Mouse (Mus musculus): ENCODE data around the gene Srsf3.
A peak's percentile ranks its signal among the peaks of the same experiment; 100 is the strongest.
"Not testable (repeated sequence)": the region's sequence is repeated elsewhere in the genome, so short reads cannot be mapped to it uniquely, and the experiment has no call there.

Gene Srsf3

GRCm38 (mm10) chr17:29018292-29018984, 14.0 kb upstream of the Srsf3 start:
- no peak for DNase-seq (ENCODE audit: inconsistent ontology term)

GRCm38 (mm10) chr17:29019391-29019790, 13.0 kb upstream of the Srsf3 start:
- no peak for DNase-seq (ENCODE audit: inconsistent ontology term)

- no peak for DNase-seq (ENCODE audit: inconsistent ontology term)
Measured at GRCm38 (mm10) chr17:29020444-29020843, 12.0 kb upstream of the Srsf3 start.

GRCm38 (mm10) chr17:29022230-29022819, 10.1 kb upstream of the Srsf3 start:
- DNase-seq (ENCODE audit: inconsistent ontology term): no peak

- DNase-seq (ENCODE audit: inconsistent ontology term): no peak
Measured at GRCm38 (mm10) chr17:29023346-29023745, 9.1 kb upstream of the Srsf3 start.

- no peak for DNase-seq (ENCODE audit: inconsistent ontology term)
Measured at GRCm38 (mm10) chr17:29024047-29024892, 8.2 kb upstream of the Srsf3 start.

GRCm38 (mm10) chr17:29024896-29025565, 7.4 kb upstream of the Srsf3 start:
- DNase-seq (ENCODE audit: inconsistent ontology term): peak; percentile 63

GRCm38 (mm10) chr17:29026652-29027356, 5.6 kb upstream of the Srsf3 start:
- DNase-seq (ENCODE audit: inconsistent ontology term): no peak

- DNase-seq (ENCODE audit: inconsistent ontology term): no peak
Measured at GRCm38 (mm10) chr17:29030321-29031034, 1.9 kb upstream of the Srsf3 start.

- DNase-seq (ENCODE audit: inconsistent ontology term): not testable (repeated sequence)
Measured at GRCm38 (mm10) chr17:29031085-29031711, 1.2 kb upstream of the Srsf3 start.

GRCm38 (mm10) chr17:29031771-29032273, 606 bp upstream of the Srsf3 start:
- peak; percentile 70 for DNase-seq (ENCODE audit: inconsistent ontology term)

- no peak for DNase-seq (ENCODE audit: inconsistent ontology term)
Measured at GRCm38 (mm10) chr17:29033569-29034061, 1.2 kb downstream of the Srsf3 start.

GRCm38 (mm10) chr17:29034264-29034663, 1.8 kb downstream of the Srsf3 start:
- DNase-seq (ENCODE audit: inconsistent ontology term): no peak

GRCm38 (mm10) chr17:29035506-29035905, 3.1 kb downstream of the Srsf3 start:
- no peak for DNase-seq (ENCODE audit: inconsistent ontology term)

GRCm38 (mm10) chr17:29039351-29039750, 6.9 kb downstream of the Srsf3 start:
- no peak for DNase-seq (ENCODE audit: inconsistent ontology term)

- not testable (repeated sequence) for DNase-seq (ENCODE audit: inconsistent ontology term)
Measured at GRCm38 (mm10) chr17:29041632-29042031, 9.2 kb downstream of the Srsf3 start.

- no peak for DNase-seq (ENCODE audit: inconsistent ontology term)
Measured at GRCm38 (mm10) chr17:29042569-29042968, 10.1 kb downstream of the Srsf3 start.

- no peak for DNase-seq (ENCODE audit: inconsistent ontology term)
Measured at GRCm38 (mm10) chr17:29043583-29043982, 11.2 kb downstream of the Srsf3 start.

GRCm38 (mm10) chr17:29044146-29044924, 11.9 kb downstream of the Srsf3 start:
- no peak for DNase-seq (ENCODE audit: inconsistent ontology term)

Measured in Muller cell, postnatal 12 days (primary cell).